12 mouse cellular contexts compared by ENCODE assay signal in the genomic region with DNA sequence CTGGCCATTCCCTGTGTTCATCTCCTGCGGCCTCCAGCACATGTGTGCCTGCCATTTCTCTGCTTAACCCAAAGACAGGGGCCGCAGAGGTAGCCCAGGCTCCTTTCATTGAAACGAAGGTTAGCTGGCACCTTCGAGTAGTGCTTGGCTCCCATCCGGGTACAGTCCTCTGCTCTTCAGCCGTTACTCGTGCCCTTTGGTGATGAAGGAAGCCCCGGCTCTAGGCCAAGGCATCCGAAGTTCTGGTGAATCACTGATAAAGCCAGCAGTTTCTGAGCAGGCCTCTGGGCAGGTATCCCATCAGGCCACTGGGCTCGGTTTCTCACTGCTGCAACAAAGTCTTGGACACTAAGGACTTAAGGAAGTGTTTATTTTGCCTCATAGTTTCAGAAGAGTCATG. TPM values are rescaled to one million over a fixed set of nuclear protein-coding genes. Genes with fewer than 3 reads are reported as not detected.
DNase-seq lines count a peak whose midpoint lies in the region; ATAC-seq lines count a peak whose summit lies in the region.
"Had no signal": no experiment of that assay in that cellular context is flagged by ENCODE, and none has a peak within 500 bp of the region (broad histone marks: within the 10 kb centered on the region; RNA-seq: fewer than 3 reads in every experiment).

No protein-coding gene starts in this region.

- no peak overlapping the region for H3K27ac ChIP-seq in heart, embryonic 12.5 days (ENCODE audit: poor library complexity, severe bottlenecking)
- peak overlapping the region; percentile 73 for H3K27ac ChIP-seq in midbrain, embryonic 10.5 days (replicated peaks)
- H3K27ac ChIP-seq in midbrain, embryonic 13.5 days, result no peak overlapping the region
- peak overlapping the region; percentile 93 for H3K27ac ChIP-seq in intestine, embryonic 16.5 days (ENCODE audit: low read length)
- H3K27ac ChIP-seq: limb, embryonic 12.5 days had no signal

- no peak overlapping the region for H3K4me3 ChIP-seq in heart, embryonic 12.5 days
- no peak overlapping the region for H3K4me3 ChIP-seq in midbrain, embryonic 10.5 days
- H3K4me3 ChIP-seq in midbrain, embryonic 13.5 days (replicated peaks), result no peak overlapping the region
- no peak overlapping the region for H3K4me3 ChIP-seq in intestine, embryonic 16.5 days (ENCODE audit: low read length)
- H3K4me3 ChIP-seq: limb, embryonic 12.5 days; midbrain, embryonic 12.5 days had no signal

- peaks cover 11% of the 10 kb centered on the region for H3K27me3 ChIP-seq in heart, embryonic 12.5 days (replicated peaks)
- H3K27me3 ChIP-seq in midbrain, embryonic 10.5 days (ENCODE audit: low read depth, poor library complexity, severe bottlenecking), result peaks cover 11% of the 10 kb centered on the region
- no peaks in the 10 kb centered on the region for H3K27me3 ChIP-seq in midbrain, embryonic 13.5 days
- H3K27me3 ChIP-seq in intestine, embryonic 16.5 days (replicated peaks; ENCODE audit: control insufficient read depth, insufficient read depth, low read length), result no peaks in the 10 kb centered on the region
- H3K27me3 ChIP-seq: midbrain, embryonic 12.5 days had no signal

- 85% methylated on average over 10 of the region's 10 CpGs for WGBS in heart, embryonic 12.5 days
- 93% methylated on average over 10 of the region's 10 CpGs for WGBS in midbrain, embryonic 10.5 days
- 94% methylated on average over 10 of the region's 10 CpGs for WGBS in midbrain, embryonic 13.5 days
- 89% methylated on average over 10 of the region's 10 CpGs for WGBS in intestine, embryonic 16.5 days

- no peak for ATAC-seq in heart, embryonic 12.5 days (ENCODE audit: insufficient number of reproducible peaks, low FRiP score)
- no peak for ATAC-seq in midbrain, embryonic 13.5 days
- ATAC-seq in intestine, embryonic 16.5 days, result no peak
- ATAC-seq: lung, postnatal 0 days had no signal

- peaks cover 29% of the 10 kb centered on the region for H3K4me1 ChIP-seq in heart, embryonic 12.5 days (replicated peaks)
- H3K4me1 ChIP-seq in midbrain, embryonic 10.5 days, result peaks cover 59% of the 10 kb centered on the region
- peaks cover 25% of the 10 kb centered on the region for H3K4me1 ChIP-seq in midbrain, embryonic 13.5 days (replicated peaks)
- H3K4me1 ChIP-seq in intestine, embryonic 16.5 days (ENCODE audit: control insufficient read depth, insufficient read depth, low read length), result peaks cover 30% of the 10 kb centered on the region

- H3K9me3 ChIP-seq in heart, embryonic 12.5 days (replicated peaks), result no peaks in the 10 kb centered on the region
- no peaks in the 10 kb centered on the region for H3K9me3 ChIP-seq in midbrain, embryonic 10.5 days (replicated peaks)
- no peaks in the 10 kb centered on the region for H3K9me3 ChIP-seq in midbrain, embryonic 13.5 days
- no peaks in the 10 kb centered on the region for H3K9me3 ChIP-seq in intestine, embryonic 16.5 days (ENCODE audit: control insufficient read depth, low read length)
- H3K9me3 ChIP-seq: midbrain, embryonic 12.5 days had no signal

- intact Hi-C loops in heart, postnatal 10 days (cut with DNase I), result no loop called here

- H3K4me2 ChIP-seq in heart, embryonic 12.5 days, result no peak overlapping the region
- H3K4me2 ChIP-seq in midbrain, embryonic 13.5 days (replicated peaks), result no peak overlapping the region
- H3K4me2 ChIP-seq in intestine, embryonic 16.5 days (ENCODE audit: low read depth, low read length), result no peak overlapping the region
- H3K4me2 ChIP-seq: limb, embryonic 12.5 days had no signal

- no peak overlapping the region for H3K9ac ChIP-seq in heart, embryonic 12.5 days
- H3K9ac ChIP-seq in midbrain, embryonic 13.5 days (replicated peaks), result no peak overlapping the region
- H3K9ac ChIP-seq in intestine, embryonic 16.5 days (ENCODE audit: low read depth, low read length), result no peak overlapping the region; the same call in 1 of the 2 replicates
- H3K9ac ChIP-seq: limb, embryonic 12.5 days; midbrain, embryonic 12.5 days had no signal

- DNase-seq in heart, postnatal 10 days, result peak; percentile 36 to 45
- no peak for DNase-seq in midbrain, embryonic 10.5 days (ENCODE audit: low spot score)
- DNase-seq in spleen, postnatal 36 days (ENCODE audit: low spot score in 2 of 2), result peak; percentile 37 to 66
- DNase-seq in layer of hippocampus, adult 18-20 months (ENCODE audit: low spot score in 2 of 2), result no peak
- DNase-seq: cerebellum, adult 11 months; retina, postnatal 1 day had no signal

- H3K36me3 ChIP-seq in heart, embryonic 12.5 days, result no peaks in the 10 kb centered on the region
- H3K36me3 ChIP-seq in midbrain, embryonic 10.5 days, result peaks cover 20% of the 10 kb centered on the region
- 0 out of 2 replicates have a peak, but pooled peaks cover under 1% of the 10 kb centered on the region for H3K36me3 ChIP-seq in midbrain, embryonic 13.5 days
- no peaks in the 10 kb centered on the region for H3K36me3 ChIP-seq in intestine, embryonic 16.5 days (ENCODE audit: control insufficient read depth, insufficient read depth, low read length)
- H3K36me3 ChIP-seq: limb, embryonic 12.5 days had no signal

RNA-seq across cellular contexts. Expression of gene Trim2, which starts 34.9 kb away (rescaled TPM):
- 1 to 10 TPM; 9.1 to 9.9 TPM for total RNA-seq in heart, postnatal 10 days (2021)
- 9.0 and 10.1 TPM in 2 replicates for polyA plus RNA-seq in heart, embryonic 12.5 days (2016; fragmentation: Nextera tagmentation; extraction: Ambion mirVana)
- 81.7 and 116 TPM in 2 replicates for polyA plus RNA-seq in midbrain, embryonic 10.5 days (2016; fragmentation: Nextera tagmentation; extraction: Ambion mirVana)
- 165 and 177 TPM in 2 replicates for polyA plus RNA-seq in midbrain, embryonic 13.5 days (2015; fragmentation: Nextera tagmentation; extraction: Ambion mirVana)
- polyA plus RNA-seq in intestine, embryonic 16.5 days (2015; fragmentation: Nextera tagmentation; extraction: Ambion mirVana), result 57.0 and 57.5 TPM in 2 replicates
- 100 to 1,000 TPM; 438 to 456 TPM for total RNA-seq in layer of hippocampus, adult 18-20 months (2021)

Comparison
In these comparisons a context has a peak if more than half of its experiments do, and no peak if none do; other contexts are left out.
1. H3K27ac ChIP-seq: peak in midbrain, embryonic 10.5 days (single experiment) and intestine, embryonic 16.5 days (single experiment); none in heart, embryonic 12.5 days (single experiment) and midbrain, embryonic 13.5 days (single experiment).
2. DNase-seq: peak in heart, postnatal 10 days (2 of 2) and spleen, postnatal 36 days (2 of 2); none in midbrain, embryonic 10.5 days (single experiment) and layer of hippocampus, adult 18-20 months (0 of 2).